27 mouse cellular contexts compared by ENCODE assay signal in the genomic region with DNA sequence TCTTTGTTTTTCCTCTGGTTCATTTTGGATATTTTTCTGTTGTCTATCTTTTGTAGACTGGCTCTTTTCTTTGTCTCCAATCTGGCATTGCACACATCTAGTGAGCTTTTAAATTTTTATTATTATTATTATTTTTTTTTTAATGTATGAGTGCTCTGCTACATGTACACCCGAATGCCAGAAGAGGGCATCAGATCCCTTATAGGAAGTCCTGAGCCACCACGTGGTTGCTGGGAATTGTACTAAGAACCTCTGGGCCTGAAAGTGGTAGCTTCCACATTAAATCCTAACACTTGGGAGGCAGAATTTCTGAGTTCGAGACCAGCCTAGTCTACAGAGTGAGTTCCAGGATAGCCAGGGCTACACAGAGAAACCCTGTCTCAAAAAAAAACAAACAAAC. TPM values are rescaled to one million over a fixed set of nuclear protein-coding genes. Genes with fewer than 3 reads are reported as not detected.
DNase-seq lines count a peak whose midpoint lies in the region; ATAC-seq and TF ChIP-seq lines count a peak whose summit lies in the region.
"Had no signal": no experiment of that assay in that cellular context is flagged by ENCODE, and none has a peak within 500 bp of the region (broad histone marks: within the 10 kb centered on the region; RNA-seq: fewer than 3 reads in every experiment).

No protein-coding gene starts in this region.

- no peaks in the 10 kb centered on the region for H3K27me3 ChIP-seq in MEL (ENCODE audit: control insufficient read depth in 1 of 2, insufficient read depth in 2 of 2, low read length in 2 of 2)
- H3K27me3 ChIP-seq in stomach, postnatal 0 days (ENCODE audit: control insufficient read depth, insufficient read depth, low read length) = no peaks in the 10 kb centered on the region
- H3K27me3 ChIP-seq: CH12.LX; forebrain, embryonic 13.5 days; heart, embryonic 12.5 days; heart, embryonic 15.5 days had no signal

- no peak overlapping the region for H3K27ac ChIP-seq in MEL (ENCODE audit: control insufficient read depth, low read depth, low read length)
- H3K27ac ChIP-seq in stomach, postnatal 0 days (replicated peaks) = no peak overlapping the region
- H3K27ac ChIP-seq: forebrain, embryonic 10.5 days; forebrain, embryonic 13.5 days; heart, embryonic 15.5 days; hindbrain, embryonic 14.5 days had no signal

- ATAC-seq in stomach, postnatal 0 days (ENCODE audit: low FRiP score, low TSS enrichment) = no peak
- ATAC-seq: forebrain, embryonic 13.5 days; forebrain, embryonic 16.5 days; intestine, postnatal 0 days had no signal

- no peak for TF ChIP-seq POLR2A in MEL (IDR thresholded peaks at IDR 0.05; ENCODE audit: control insufficient read depth in 1 of 2, insufficient read depth in 1 of 2, low read depth in 1 of 2, low read length in 2 of 2, poor library complexity in 1 of 2)

- peak; percentile 50 for DNase-seq in 416B (ENCODE audit: low read depth)
- DNase-seq in MEL (ENCODE audit: low read depth, low spot score) = peak; percentile 69
- DNase-seq in R1 (ENCODE audit: low read depth, low spot score) = peak; percentile 73
- no peak for DNase-seq in kidney, postnatal 14 days
- no peak for DNase-seq in T-cell, adult 2 months (ENCODE audit: low spot score)
- no peak for DNase-seq in stomach, postnatal 0 days (ENCODE audit: low spot score)
- DNase-seq: adrenal gland, adult 2 months; adrenal gland, postnatal 14 days; B cell, adult 2 months; cerebellum, adult 11-12 months; cerebellum, adult 8-10 months; cerebellum, postnatal 10 days; cerebellum, postnatal 36 days; gastrocnemius, postnatal 10 days; gastrocnemius, postnatal 36 days; heart, adult 11 months; heart, postnatal 10 days; heart, postnatal 4 days; kidney, adult 2 months had no signal

- no peak for TF ChIP-seq EP300 in MEL (IDR thresholded peaks at IDR 0.05; ENCODE audit: low read depth in 1 of 2, low read length in 2 of 2)
- no peak for TF ChIP-seq EP300 in stomach, postnatal 0 days (optimal IDR thresholded peaks at IDR 0.05)

- 0 out of 4 replicates have a peak, but pooled peaks cover 0 to 2% of the 10 kb centered on the region in 2 experiments for H3K4me1 ChIP-seq in MEL (ENCODE audit: control insufficient read depth in 1 of 2, insufficient read depth in 2 of 2, low read length in 2 of 2)
- H3K4me1 ChIP-seq in stomach, postnatal 0 days (replicated peaks; ENCODE audit: control insufficient read depth, insufficient read depth) = no peaks in the 10 kb centered on the region
- H3K4me1 ChIP-seq: forebrain, embryonic 10.5 days; forebrain, embryonic 13.5 days; heart, embryonic 12.5 days; heart, embryonic 15.5 days had no signal

- peaks cover 0 to 3% of the 10 kb centered on the region in 2 experiments; a peak in 1 of 4 replicates for H3K36me3 ChIP-seq in MEL (ENCODE audit: control insufficient read depth in 1 of 2, insufficient read depth in 2 of 2, low read length in 2 of 2)
- H3K36me3 ChIP-seq in stomach, postnatal 0 days (ENCODE audit: control insufficient read depth, insufficient read depth, low read length) = no peaks in the 10 kb centered on the region
- H3K36me3 ChIP-seq: forebrain, embryonic 10.5 days; heart, embryonic 12.5 days; heart, embryonic 15.5 days had no signal

- H3K79me2 ChIP-seq in MEL (ENCODE audit: control insufficient read depth, insufficient read depth, low read length, poor library complexity) = no peaks in the 10 kb centered on the region

- H3K9ac ChIP-seq in MEL (ENCODE audit: control insufficient read depth, low read depth, low read length, poor library complexity, severe bottlenecking) = no peak overlapping the region
- H3K9ac ChIP-seq in stomach, postnatal 0 days (ENCODE audit: low read length) = no peak overlapping the region
- H3K9ac ChIP-seq: forebrain, embryonic 13.5 days; heart, embryonic 12.5 days; heart, embryonic 15.5 days; hindbrain, embryonic 14.5 days had no signal

- H3K9me3 ChIP-seq in MEL (replicated peaks; ENCODE audit: insufficient read depth, low read length) = no peaks in the 10 kb centered on the region
- H3K9me3 ChIP-seq in stomach, postnatal 0 days (ENCODE audit: control insufficient read depth, low read length) = no peaks in the 10 kb centered on the region
- H3K9me3 ChIP-seq: forebrain, embryonic 10.5 days; forebrain, embryonic 13.5 days; heart, embryonic 12.5 days; heart, embryonic 15.5 days had no signal

- TF ChIP-seq CTCF in MEL (IDR thresholded peaks at IDR 0.05 in 2 of 3, conservative IDR thresholded peaks at IDR 0.05 in 1 of 3; ENCODE audit: control insufficient read depth in 1 of 3, insufficient read depth in 1 of 3, low read depth in 2 of 3, low read length in 3 of 3, poor library complexity in 1 of 3, severe bottlenecking in 1 of 3) = peak in 2 of 3 experiments; percentile 36 to 52; a peak in 5 of 6 replicates
- TF ChIP-seq CTCF in stomach, postnatal 0 days (IDR thresholded peaks at IDR 0.05; ENCODE audit: low read depth) = no peak

- peak; percentile 55 for TF ChIP-seq RAD21 in MEL (IDR thresholded peaks at IDR 0.05; ENCODE audit: low read depth, low read length)

- WGBS in stomach, postnatal 0 days = 61% methylated on average over 3 of the region's 3 CpGs

- no peak overlapping the region for H3K4me2 ChIP-seq in stomach, postnatal 0 days (replicated peaks; ENCODE audit: low read depth)
- H3K4me2 ChIP-seq: forebrain, embryonic 13.5 days; heart, embryonic 12.5 days; heart, embryonic 15.5 days; hindbrain, embryonic 14.5 days had no signal

- no peak overlapping the region for H3K4me3 ChIP-seq in MEL (ENCODE audit: control insufficient read depth in 1 of 2, insufficient read depth in 1 of 2, low read depth in 2 of 2, low read length in 2 of 2)
- H3K4me3 ChIP-seq in stomach, postnatal 0 days (ENCODE audit: low read depth, low read length) = no peak overlapping the region
- H3K4me3 ChIP-seq: forebrain, embryonic 10.5 days; forebrain, embryonic 13.5 days; heart, embryonic 12.5 days; heart, embryonic 15.5 days had no signal

TF ChIP-seq in MEL, 35 proteins besides CTCF, POLR2A, EP300 and RAD21:
- TF ChIP-seq MYB (IDR thresholded peaks at IDR 0.05; ENCODE audit: low read depth, low read length) = no peak
- TF ChIP-seq MYC (IDR thresholded peaks at IDR 0.05; ENCODE audit: low read depth, low read length) = peak; percentile 94
- peak; percentile 80 for TF ChIP-seq USF1 (IDR thresholded peaks at IDR 0.05; ENCODE audit: low read depth, low read length)
- TF ChIP-seq USF2 (IDR thresholded peaks at IDR 0.05; ENCODE audit: borderline replicate concordance in 1 of 2, insufficient read depth in 1 of 2, low read depth in 1 of 2, low read length in 2 of 2) = 0 out of 4 replicates have a peak, but pooled peaks of 1 of the 2 experiments have one; percentile 19
- TF ChIP-seq JUND (IDR thresholded peaks at IDR 0.05; ENCODE audit: low read depth, low read length) = no peak
- TF ChIP-seq ZC3H11A (IDR thresholded peaks at IDR 0.05; ENCODE audit: low read depth, low read length) = peak; percentile 56
- TF ChIP-seq MXI1 (IDR thresholded peaks at IDR 0.05; ENCODE audit: low read depth, low read length) = peak; percentile 31; the same call in 1 of the 2 replicates
- no peak for TF ChIP-seq MEF2A (IDR thresholded peaks at IDR 0.05; ENCODE audit: extremely low read depth, insufficient replicate concordance, low read depth, low read length, poor library complexity, severe bottlenecking)
- TF ChIP-seq ZNF384 (IDR thresholded peaks at IDR 0.05; ENCODE audit: low read depth, low read length) = peak; percentile 61; the same call in 1 of the 2 replicates
- no peak for TF ChIP-seq ELF1 (IDR thresholded peaks at IDR 0.05; ENCODE audit: low read depth, low read length)
- TF ChIP-seq MAX (IDR thresholded peaks at IDR 0.05; ENCODE audit: low read length) = peak; percentile 62
- no peak for TF ChIP-seq TAL1 (IDR thresholded peaks at IDR 0.05; ENCODE audit: low read length)
- TF ChIP-seq SMC3 (IDR thresholded peaks at IDR 0.05; ENCODE audit: low read depth, low read length) = peak; percentile 64

RNA-seq across cellular contexts. Expression of a gene that starts 17.9 kb away (rescaled TPM):
- 15.7 and 16.8 TPM in 2 replicates for total RNA-seq in MEL (2012; rRNA removed)
- polyA plus RNA-seq in MEL (2012; ENCODE audit: insufficient read depth in 1 of 2, insufficient read length in 2 of 2, low read depth in 1 of 2, low replicate concordance in 2 of 2, missing spikeins in 1 of 2) = 1 to 10 TPM in 1 of 2 experiments, not detected in 1; 10.0 TPM
- polyA plus RNA-seq in stomach, postnatal 0 days (2015; fragmentation: Nextera tagmentation; extraction: Ambion mirVana) = 10.2 and 10.4 TPM in 2 replicates

RNA-seq across cellular contexts. Expression of a gene that starts 54.7 kb away (rescaled TPM):
- total RNA-seq in MEL (2012; rRNA removed) = not detected in 2 replicates
- polyA plus RNA-seq in MEL (2012; ENCODE audit: insufficient read depth in 1 of 2, insufficient read length in 2 of 2, low read depth in 1 of 2, low replicate concordance in 2 of 2, missing spikeins in 1 of 2) = not detected
- 0.28 and 0.39 TPM in 2 replicates for polyA plus RNA-seq in stomach, postnatal 0 days (2015; fragmentation: Nextera tagmentation; extraction: Ambion mirVana)

Comparison
In these comparisons a context has a peak if more than half of its experiments do, and no peak if none do; other contexts are left out.
1. DNase-seq: peak in 416B (single experiment), MEL (single experiment) and R1 (single experiment); none in kidney, postnatal 14 days (single experiment), T-cell, adult 2 months (single experiment) and stomach, postnatal 0 days (single experiment).